Mouse (Mus musculus): Measurements from ENCODE around the gene Kng1.

DNA sequence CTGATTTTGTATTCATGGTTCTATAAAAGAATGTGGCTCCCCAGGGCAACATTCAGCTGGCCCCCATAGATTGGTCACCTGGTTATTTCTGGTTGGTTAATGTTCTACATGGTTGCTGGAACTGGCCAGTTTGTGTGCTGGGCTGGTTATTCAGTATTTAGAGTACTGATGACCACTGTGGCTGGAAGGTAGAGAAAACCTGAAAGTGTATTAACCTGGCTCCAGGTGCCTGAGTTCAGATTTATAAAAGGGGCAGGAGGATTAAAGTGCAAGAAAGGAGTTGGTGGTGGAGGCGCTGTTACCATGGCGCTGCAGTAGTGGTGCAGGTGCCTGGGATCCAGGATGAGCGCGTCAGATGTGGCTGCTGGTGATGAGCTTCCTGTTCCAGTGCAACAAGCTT, 24.0 kb upstream of the Kng1 start:
- TF ChIP-seq CTCF (IDR thresholded peaks at IDR 0.05 in 2 of 3, conservative IDR thresholded peaks at IDR 0.05 in 1 of 3; ENCODE audit: control insufficient read depth in 1 of 3, insufficient read depth in 1 of 3, low read depth in 2 of 3, low read length in 3 of 3, poor library complexity in 1 of 3, severe bottlenecking in 1 of 3) = no peak
- no peak for TF ChIP-seq POLR2A (IDR thresholded peaks at IDR 0.05; ENCODE audit: control insufficient read depth in 1 of 2, insufficient read depth in 1 of 2, low read depth in 1 of 2, low read length in 2 of 2, poor library complexity in 1 of 2)
- TF ChIP-seq MAFK (IDR thresholded peaks at IDR 0.05; ENCODE audit: borderline replicate concordance, low read depth, low read length) = no peak
- no peak for TF ChIP-seq EP300 (IDR thresholded peaks at IDR 0.05; ENCODE audit: low read depth in 1 of 2, low read length in 2 of 2)
- no peak for TF ChIP-seq TCF12 (IDR thresholded peaks at IDR 0.05; ENCODE audit: low read depth, low read length)
- no peak for TF ChIP-seq JUND (IDR thresholded peaks at IDR 0.05; ENCODE audit: low read depth, low read length)
- no peak for TF ChIP-seq MAX (IDR thresholded peaks at IDR 0.05; ENCODE audit: low read length)
- no peak for TF ChIP-seq GATA1 (IDR thresholded peaks at IDR 0.05; ENCODE audit: low read depth, low read length)
